Mouse (Mus musculus) C2C12 (cell line): Measurements from ENCODE around the gene Cdkl2. TPM values are rescaled to one million over a fixed set of nuclear protein-coding genes. Genes with fewer than 3 reads are reported as not detected.
A peak's percentile ranks its signal among the peaks of the same experiment; 100 is the strongest.

ENCODE experiments used
- H3K27me3 ChIP-seq: one replicate; pipeline ENCODE4 v1.6.1; 2011; ENCODE audit not compliant: control insufficient read depth, insufficient read depth, insufficient read length
- H3K36me3 ChIP-seq: one replicate; pipeline ENCODE4 v1.6.1; 2011; ENCODE audit not compliant: control insufficient read depth, insufficient read depth
- H3K4me3 ChIP-seq: one replicate; pipeline ENCODE4 v1.5.1; 2011; ENCODE audit warnings: mild to moderate bottlenecking, control low read depth; ENCODE audit not compliant: poor library complexity, insufficient read depth, severe bottlenecking
- H3K79me2 ChIP-seq: one replicate; pipeline ENCODE4 v1.6.1; 2011; ENCODE audit not compliant: control insufficient read depth, insufficient read depth
- H3K79me3 ChIP-seq: one replicate; pipeline ENCODE4 v1.6.1; 2011; ENCODE audit warnings: low read depth, control low read depth
- H3ac ChIP-seq: one replicate; pipeline ENCODE3; 2011; ENCODE audit warnings: low read depth; ENCODE audit not compliant: control insufficient read depth, insufficient read length
- CEBPB ChIP-seq: IDR thresholded peaks from one replicate; pipeline ENCODE4 v1.6.1; 2011; ENCODE audit warnings: low read depth, mild to moderate bottlenecking, control low read depth, moderate library complexity
- CTCF ChIP-seq: IDR thresholded peaks from one replicate; pipeline ENCODE4 v1.5.1; 2011; ENCODE audit not compliant: control insufficient read depth, insufficient read depth, insufficient read length
- FOSL1 ChIP-seq: IDR thresholded peaks from one replicate; pipeline ENCODE4 v1.8.0; 2011; ENCODE audit warnings: mild to moderate bottlenecking, low read length; ENCODE audit not compliant: poor library complexity, insufficient read depth, severe bottlenecking
- MAX ChIP-seq: IDR thresholded peaks from one replicate; pipeline ENCODE4 v1.6.1; 2011; ENCODE audit warnings: mild to moderate bottlenecking, control low read depth
- MYOD1 ChIP-seq: IDR thresholded peaks from one replicate; pipeline ENCODE4 v1.6.1; 2011; ENCODE audit warnings: low read depth; ENCODE audit not compliant: control insufficient read depth, insufficient read length
- MYOG ChIP-seq: IDR thresholded peaks from one replicate; pipeline ENCODE4 v1.6.1; 2011; ENCODE audit not compliant: control insufficient read depth, insufficient read length; ENCODE audit errors: extremely low read depth
- USF1 ChIP-seq: IDR thresholded peaks from one replicate; pipeline ENCODE4 v1.6.1; 2011; ENCODE audit warnings: low read depth, mild to moderate bottlenecking, control low read depth, moderate library complexity
- polyA plus RNA-seq: library from polyadenylated mRNA; unstranded; fragments of >200 nt; fragmentation: generic; extraction: Trizol; gene quantifications from one replicate; pipeline ENCODE4 v1.2.1, GENCODE M21; 2012; ENCODE audit warnings: missing spikeins

Gene Cdkl2
- polyA plus RNA-seq, 1 experiment, result 0.83 TPM

- Histone ChIP-seq H3ac (peak within 1 kb of the TSS; percentile 82), H3K79me2 (peaks cover 44% of the 10 kb centered on the region), H3K36me3 (peaks cover 10% of the 10 kb centered on the region), H3K4me3 (peak within 1 kb of the TSS; percentile 61), H3K27me3 (no peaks in the 10 kb centered on the region), H3K79me3 (peaks cover 28% of the 10 kb centered on the region)
- TF ChIP-seq MAX, result peak; percentile 18
- TF ChIP-seq MYOD1, result no peak
- peak; percentile 96 for TF ChIP-seq USF1
- TF ChIP-seq CTCF, result no peak
Measured at GRCm38 (mm10) chr5:91962639-91963440, 80.8 kb downstream of the Cdkl2 start, which contains the start of gene Rchy1. Gene Rchy1, minus strand, starts transcription at chr5:91963068.

- H3K4me3 ChIP-seq, result peak overlapping the region; percentile 61
- H3K79me2 ChIP-seq, result peaks cover 50% of the 10 kb centered on the region
Measured at GRCm38 (mm10) chr5:91962259-91962638, 81.4 kb downstream of the Cdkl2 start.

GRCm38 (mm10) chr5:91961370-91961769 is 82.3 kb downstream of the Cdkl2 start:
- H3K4me3 ChIP-seq, result peak overlapping the region; percentile 61
- no peak for TF ChIP-seq CTCF
- no peak for TF ChIP-seq MAX
- no peak for TF ChIP-seq CEBPB
- TF ChIP-seq FOSL1, result no peak
- TF ChIP-seq MYOG, result no peak
- TF ChIP-seq USF1, result no peak
- TF ChIP-seq MYOD1, result no peak

More at GRCm38 (mm10) chr5:91962259-91962638, 81.4 kb downstream of the Cdkl2 start:
- TF ChIP-seq MYOD1, result no peak
- no peak for TF ChIP-seq CTCF
- Histone ChIP-seq H3K79me3 (peaks cover 30% of the 10 kb centered on the region), H3ac (peak overlapping the region; percentile 80), H3K27me3 (no peaks in the 10 kb centered on the region), H3K36me3 (peaks cover 16% of the 10 kb centered on the region)

GRCm38 (mm10) chr5:91960606-91961254 is 83.0 kb downstream of the Cdkl2 start:
- H3K79me3 ChIP-seq, result peaks cover 30% of the 10 kb centered on the region
- H3K4me3 ChIP-seq, result no peak overlapping the region
- TF ChIP-seq MYOD1 (no peak), MYOG (no peak), USF1 (no peak), MAX (no peak)
- peaks cover 31% of the 10 kb centered on the region for H3K36me3 ChIP-seq
- peak overlapping the region; percentile 41 for H3ac ChIP-seq
- peaks cover 62% of the 10 kb centered on the region for H3K79me2 ChIP-seq
- H3K27me3 ChIP-seq, result no peaks in the 10 kb centered on the region

More at GRCm38 (mm10) chr5:91961370-91961769, 82.3 kb downstream of the Cdkl2 start:
- H3K79me2 ChIP-seq, result peaks cover 55% of the 10 kb centered on the region
- H3K36me3 ChIP-seq, result peaks cover 24% of the 10 kb centered on the region
- peaks cover 30% of the 10 kb centered on the region for H3K79me3 ChIP-seq
- H3K27me3 ChIP-seq, result no peaks in the 10 kb centered on the region
- no peak overlapping the region for H3ac ChIP-seq

GRCm38 (mm10) chr5:91959986-91960385 is 83.7 kb downstream of the Cdkl2 start:
- Histone ChIP-seq H3K36me3 (peaks cover 33% of the 10 kb centered on the region), H3K4me3 (no peak overlapping the region), H3K79me3 (peaks cover 30% of the 10 kb centered on the region), H3ac (no peak overlapping the region), H3K79me2 (peaks cover 64% of the 10 kb centered on the region), H3K27me3 (no peaks in the 10 kb centered on the region)
- TF ChIP-seq MAX (no peak), MYOG (no peak), FOSL1 (no peak)

- Histone ChIP-seq H3K79me2 (peaks cover 64% of the 10 kb centered on the region), H3K4me3 (no peak overlapping the region), H3K79me3 (peaks cover 30% of the 10 kb centered on the region), H3K36me3 (peaks cover 33% of the 10 kb centered on the region), H3K27me3 (no peaks in the 10 kb centered on the region), H3ac (no peak overlapping the region)
- no peak for TF ChIP-seq MYOG
- TF ChIP-seq MYOD1, result no peak
Measured at GRCm38 (mm10) chr5:91959096-91959495, 84.6 kb downstream of the Cdkl2 start.
